Mouse (Mus musculus): ENCODE data around the gene Vwa5b2.

- TF ChIP-seq CTCF (IDR thresholded peaks at IDR 0.05; ENCODE audit: extremely low read depth, insufficient read depth, low read length) (no peak), POLR2A (IDR thresholded peaks at IDR 0.05; ENCODE audit: extremely low read depth, insufficient read depth, low read length) (no peak)
These were observed 31.5 kb downstream of the Vwa5b2 start for GRCm38 (mm10) chr16:20620751-20621190.
